Mouse (Mus musculus): Measurements from ENCODE around the gene Rbbp4.

DNA sequence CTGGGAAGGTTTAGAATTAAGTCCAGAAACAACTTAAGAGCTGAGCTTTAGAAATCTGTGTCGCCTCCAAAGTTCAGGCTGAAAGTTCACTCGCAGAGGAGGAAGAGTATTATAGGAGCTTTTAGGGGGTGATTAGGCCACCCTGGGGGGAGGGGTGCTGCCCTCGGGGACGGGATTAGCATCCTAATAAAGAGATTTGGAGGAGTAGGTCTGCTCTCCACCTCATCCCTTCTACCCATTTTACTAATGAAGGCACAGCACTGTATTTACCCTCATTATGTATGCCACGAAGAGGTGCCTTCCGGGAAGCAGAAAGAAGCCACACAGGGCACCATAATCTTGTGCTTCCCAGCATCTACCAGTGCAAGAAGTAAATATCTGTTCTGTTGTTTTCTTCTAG is 39.8 kb upstream of the Rbbp4 start:
- no peak for TF ChIP-seq CTCF (IDR thresholded peaks at IDR 0.05; ENCODE audit: extremely low read depth, insufficient read length, insufficient replicate concordance, low read depth, low read length)
- TF ChIP-seq POLR2A (IDR thresholded peaks at IDR 0.05; ENCODE audit: low read depth, low read length): no peak

Data from small intestine, adult 2 months (tissue).